Mouse (Mus musculus): Measurements from ENCODE around the gene Hist2h2bb. TPM values are rescaled to one million over a fixed set of nuclear protein-coding genes. Genes with fewer than 3 reads are reported as not detected.

Hist2h2bb gene
- polyA plus RNA-seq (2015; fragmentation: Nextera tagmentation; extraction: Ambion mirVana): 0.95 and 1.8 TPM in 2 replicates

DNA sequence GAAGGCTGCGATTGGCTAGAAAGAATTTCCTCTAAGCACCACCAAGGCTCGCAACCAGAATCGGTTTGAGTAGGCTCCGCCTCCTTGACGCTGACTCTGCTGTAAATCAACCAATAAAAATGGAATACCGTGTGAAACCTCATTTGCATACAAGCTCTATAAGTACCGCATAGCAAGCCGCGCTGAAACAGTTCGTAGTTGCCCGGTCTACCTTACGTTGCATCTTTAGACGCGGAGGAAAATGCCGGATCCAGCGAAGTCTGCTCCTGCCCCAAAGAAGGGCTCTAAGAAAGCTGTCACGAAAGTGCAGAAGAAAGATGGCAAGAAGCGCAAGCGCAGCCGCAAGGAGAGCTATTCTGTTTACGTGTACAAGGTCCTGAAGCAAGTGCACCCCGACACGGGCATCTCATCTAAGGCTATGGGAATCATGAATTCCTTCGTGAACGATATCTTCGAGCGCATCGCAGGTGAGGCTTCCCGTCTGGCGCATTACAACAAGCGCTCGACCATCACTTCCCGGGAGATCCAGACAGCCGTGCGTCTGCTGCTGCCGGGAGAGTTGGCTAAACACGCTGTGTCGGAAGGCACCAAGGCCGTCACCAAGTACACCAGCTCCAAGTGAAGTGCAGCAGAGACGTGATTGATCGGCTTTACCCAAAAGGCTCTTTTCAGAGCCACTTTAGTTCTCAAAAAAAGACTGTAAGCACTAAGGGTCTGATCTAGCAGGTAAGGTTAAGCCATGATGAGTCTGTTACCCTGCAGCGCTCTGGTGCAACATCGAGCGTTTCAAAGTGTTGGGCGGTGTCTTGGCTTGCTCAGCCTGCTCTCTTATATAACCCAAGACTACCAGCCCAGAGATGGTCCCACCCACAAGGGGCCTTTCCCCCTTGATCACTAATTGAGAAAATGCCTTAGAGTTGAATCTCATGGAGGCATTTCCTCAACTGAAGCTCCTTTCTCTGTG is at the start of gene Hist2h2bb:
Hist2h2bb (plus strand) TSS at position 242 of the 964 bp plus-strand sequence.

DNA sequence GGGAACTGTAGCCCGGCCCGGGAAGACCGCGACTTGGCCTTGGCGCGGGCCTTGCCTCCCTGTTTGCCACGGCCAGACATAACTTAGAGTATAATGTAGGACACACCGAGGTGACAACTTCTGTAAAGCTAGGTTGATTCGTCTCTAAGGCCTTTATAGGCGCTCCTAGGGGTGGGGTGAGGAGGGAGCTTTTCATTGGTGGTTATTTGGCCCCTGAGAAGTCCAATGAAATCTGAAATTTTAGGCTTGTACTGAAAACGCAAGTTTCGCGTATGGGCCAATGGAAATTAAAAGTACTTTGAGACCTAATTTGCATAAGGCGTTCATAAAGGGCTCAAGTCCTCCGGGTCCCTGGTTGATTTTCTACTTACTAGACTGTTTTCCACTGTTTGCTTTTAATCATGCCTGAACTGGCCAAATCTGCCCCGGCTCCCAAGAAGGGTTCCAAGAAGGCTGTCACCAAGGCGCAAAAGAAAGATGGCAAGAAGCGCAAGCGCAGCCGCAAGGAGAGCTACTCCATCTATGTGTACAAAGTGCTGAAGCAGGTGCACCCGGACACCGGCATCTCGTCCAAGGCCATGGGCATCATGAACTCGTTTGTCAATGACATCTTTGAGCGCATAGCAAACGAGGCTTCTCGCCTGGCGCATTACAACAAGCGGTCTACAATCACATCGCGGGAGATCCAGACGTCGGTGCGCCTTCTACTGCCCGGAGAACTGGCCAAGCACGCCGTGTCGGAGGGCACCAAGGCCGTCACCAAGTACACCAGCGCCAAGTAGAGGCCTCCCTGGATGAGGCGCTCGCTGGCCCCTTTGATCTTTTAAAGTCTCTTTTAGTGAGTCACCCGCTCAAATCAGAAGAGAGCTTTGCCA is 48.5 kb upstream of the Hist2h2bb start, which contains the start of the genes Hist2h2ac and Hist2h2be:
Hist2h2ac (minus strand) TSS at position 116 of the 875 bp plus-strand sequence.
Hist2h2be (plus strand) TSS at position 355 of the 875 bp plus-strand sequence.

DNA sequence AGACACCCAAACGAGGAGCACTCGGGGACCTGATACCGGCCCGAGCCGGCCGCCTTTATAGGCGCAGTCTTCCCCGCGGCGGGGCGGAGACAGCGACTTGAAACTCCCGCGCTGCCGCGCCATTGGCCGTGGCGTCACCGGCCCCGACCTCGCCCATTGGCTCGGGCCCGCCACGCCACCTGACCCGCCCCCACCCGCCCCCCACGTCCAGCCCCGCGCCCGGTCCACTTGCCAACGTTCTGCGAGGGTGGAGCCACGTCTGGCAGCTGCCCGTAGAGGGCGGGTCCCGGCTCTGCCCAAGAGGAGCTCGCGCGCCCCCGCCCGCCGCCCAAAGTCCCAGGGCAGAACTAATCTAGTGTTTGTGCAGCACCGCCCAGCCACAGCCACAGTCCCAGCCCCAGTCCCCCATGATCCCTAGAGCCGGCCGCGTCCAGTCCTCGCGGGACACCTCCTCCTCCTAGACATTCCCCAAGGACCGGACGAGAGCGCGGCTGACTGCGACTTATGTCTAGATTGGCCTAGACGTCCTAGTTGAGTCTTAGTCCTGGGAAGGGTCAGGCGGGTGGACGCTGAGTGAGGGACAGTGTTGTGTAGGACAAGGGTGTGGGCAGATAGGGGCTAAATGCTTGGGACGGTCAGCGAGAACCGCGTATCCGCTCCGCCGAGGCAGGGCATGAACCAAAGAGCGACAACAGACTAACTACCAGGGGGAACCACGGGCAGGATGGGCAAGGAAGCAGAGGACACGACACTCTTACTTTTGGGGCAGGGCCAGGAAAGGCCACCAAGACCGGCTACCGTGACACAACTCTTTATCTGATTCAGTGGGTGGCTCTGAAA is 30.4 kb upstream of the Hist2h2bb start, which contains the start of gene Hist2h3c2:
Hist2h3c2 (minus strand) TSS at position 174 of the 840 bp plus-strand sequence.

DNA sequence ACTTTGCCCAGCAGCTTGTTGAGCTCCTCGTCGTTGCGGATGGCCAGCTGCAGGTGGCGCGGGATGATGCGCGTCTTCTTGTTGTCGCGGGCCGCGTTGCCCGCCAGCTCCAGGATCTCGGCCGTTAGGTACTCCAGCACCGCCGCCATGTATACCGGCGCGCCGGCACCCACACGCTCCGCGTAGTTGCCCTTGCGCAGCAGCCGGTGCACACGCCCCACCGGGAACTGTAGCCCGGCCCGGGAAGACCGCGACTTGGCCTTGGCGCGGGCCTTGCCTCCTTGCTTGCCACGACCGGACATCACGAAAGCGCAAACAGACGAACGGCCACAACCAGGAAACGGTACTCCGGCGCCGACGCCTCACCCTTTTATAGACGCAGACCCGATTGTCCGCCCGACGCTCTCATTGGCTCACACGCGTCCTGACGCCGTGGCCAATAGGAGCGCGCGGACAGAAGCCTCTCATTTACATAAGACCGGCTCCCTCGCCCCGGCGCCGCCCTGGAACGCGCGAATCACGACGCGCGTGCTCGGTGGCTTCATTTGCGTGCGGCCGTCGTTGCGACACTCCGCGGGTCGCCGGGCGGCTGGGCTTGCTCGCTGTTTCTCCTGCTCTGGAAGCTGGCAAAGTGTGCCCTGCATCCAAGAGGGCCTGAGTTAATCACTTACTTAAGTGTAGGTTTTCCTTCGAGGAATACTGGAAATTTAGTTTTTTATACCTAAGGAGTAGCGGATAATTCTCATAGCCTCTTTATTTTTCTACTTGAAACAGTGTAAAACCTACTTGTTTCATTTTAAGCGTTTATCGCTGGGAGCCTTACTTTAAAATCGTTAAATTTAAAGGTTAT is 29.4 kb upstream of the Hist2h2bb start, which contains the start of gene Hist2h2aa2:
Hist2h2aa2 (minus strand) TSS at position 328 of the 850 bp plus-strand sequence.

DNA sequence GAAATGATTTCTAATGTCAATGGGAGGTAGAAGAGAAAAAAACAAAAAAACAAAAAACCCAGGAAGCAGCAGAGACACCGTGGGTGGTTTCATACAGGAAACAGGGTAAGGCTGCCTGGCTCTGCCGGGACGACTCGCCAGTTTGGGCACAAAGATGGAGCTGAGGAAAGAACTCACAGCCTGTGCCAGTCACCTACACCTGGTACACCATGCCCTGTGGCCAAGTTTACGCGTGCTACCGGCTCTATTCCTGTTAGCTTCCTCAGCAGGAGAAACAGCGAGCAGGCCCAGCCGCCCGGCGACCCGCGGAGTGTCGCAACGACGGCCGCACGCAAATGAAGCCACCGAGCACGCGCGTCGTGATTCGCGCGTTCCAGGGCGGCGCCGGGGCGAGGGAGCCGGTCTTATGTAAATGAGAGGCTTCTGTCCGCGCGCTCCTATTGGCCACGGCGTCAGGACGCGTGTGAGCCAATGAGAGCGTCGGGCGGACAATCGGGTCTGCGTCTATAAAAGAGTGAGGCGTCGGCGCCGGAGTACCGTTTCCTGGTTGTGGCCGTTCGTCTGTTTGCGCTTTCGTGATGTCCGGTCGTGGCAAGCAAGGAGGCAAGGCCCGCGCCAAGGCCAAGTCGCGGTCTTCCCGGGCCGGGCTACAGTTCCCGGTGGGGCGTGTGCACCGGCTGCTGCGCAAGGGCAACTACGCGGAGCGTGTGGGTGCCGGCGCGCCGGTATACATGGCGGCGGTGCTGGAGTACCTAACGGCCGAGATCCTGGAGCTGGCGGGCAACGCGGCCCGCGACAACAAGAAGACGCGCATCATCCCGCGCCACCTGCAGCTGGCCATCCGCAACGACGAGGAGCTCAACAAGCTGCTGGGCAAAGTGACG is 24.3 kb upstream of the Hist2h2bb start, which contains the start of gene Hist2h2aa1:
Hist2h2aa1 (plus strand) TSS at position 495 of the 884 bp plus-strand sequence.

DNA sequence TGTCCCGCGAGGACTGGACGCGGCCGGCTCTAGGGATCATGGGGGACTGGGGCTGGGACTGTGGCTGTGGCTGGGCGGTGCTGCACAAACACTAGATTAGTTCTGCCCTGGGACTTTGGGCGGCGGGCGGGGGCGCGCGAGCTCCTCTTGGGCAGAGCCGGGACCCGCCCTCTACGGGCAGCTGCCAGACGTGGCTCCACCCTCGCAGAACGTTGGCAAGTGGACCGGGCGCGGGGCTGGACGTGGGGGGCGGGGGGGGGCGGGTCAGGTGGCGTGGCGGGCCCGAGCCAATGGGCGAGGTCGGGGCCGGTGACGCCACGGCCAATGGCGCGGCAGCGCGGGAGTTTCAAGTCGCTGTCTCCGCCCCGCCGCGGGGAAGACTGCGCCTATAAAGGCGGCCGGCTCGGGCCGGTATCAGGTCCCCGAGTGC is 23.1 kb upstream of the Hist2h2bb start, which contains the start of gene Hist2h3c1:
Hist2h3c1 (plus strand) TSS at position 259 of the 430 bp plus-strand sequence.

DNA sequence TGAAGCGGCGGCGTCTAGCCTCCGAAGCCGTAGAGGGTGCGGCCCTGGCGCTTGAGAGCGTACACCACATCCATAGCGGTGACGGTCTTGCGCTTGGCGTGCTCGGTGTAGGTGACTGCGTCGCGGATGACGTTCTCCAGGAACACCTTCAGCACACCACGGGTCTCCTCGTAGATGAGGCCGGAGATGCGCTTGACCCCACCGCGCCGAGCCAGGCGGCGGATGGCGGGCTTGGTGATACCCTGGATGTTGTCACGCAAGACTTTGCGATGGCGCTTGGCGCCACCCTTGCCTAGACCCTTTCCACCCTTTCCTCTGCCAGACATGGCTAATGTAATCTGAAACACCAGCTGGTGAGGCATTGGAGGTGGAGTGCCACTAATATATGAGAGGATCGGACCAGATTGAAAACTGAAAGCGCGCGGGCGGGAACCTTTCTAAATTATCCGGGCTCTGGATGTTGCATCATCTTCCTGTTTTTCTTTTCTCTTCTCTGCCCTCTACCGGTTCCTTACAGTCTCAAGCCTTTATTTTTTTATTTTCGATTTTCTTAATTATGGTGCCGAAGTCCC is 6.5 kb upstream of the Hist2h2bb start, which contains the start of gene Hist2h4:
Hist2h4 (minus strand) TSS at position 333 of the 572 bp plus-strand sequence.

DNA sequence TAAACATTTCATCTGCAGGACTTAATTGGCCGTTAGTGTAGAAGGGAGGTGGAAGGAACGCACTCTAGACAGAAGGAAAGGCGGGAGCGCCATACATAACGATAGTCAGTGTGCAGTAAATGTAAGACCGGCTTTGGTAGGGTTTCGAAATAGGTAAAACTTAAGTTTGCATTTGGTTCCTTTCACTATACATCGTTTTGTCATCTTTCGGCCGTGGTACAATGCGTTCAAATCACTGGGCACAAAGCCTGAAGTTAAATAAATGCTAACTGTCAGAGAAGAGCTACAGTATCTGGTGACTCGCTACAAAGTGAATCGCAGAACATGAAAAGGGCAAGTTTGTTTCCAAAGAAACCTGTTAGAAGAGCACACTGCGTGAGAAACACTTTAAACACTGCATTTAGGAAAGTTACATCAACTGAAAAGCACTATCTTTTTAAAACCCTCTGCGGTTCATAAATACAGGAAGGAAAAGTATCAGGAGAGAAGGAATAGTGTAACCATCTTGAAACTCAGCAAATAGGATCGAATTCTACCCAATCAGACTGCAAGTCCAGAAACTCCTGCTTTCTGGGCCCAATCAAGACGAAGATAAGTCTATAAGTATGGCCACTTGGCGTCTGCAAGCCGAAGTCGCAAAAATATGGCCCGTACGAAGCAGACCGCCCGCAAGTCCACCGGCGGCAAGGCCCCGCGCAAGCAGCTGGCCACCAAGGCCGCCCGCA is 1.3 kb upstream of the Hist2h2bb start, which contains the start of gene Hist2h3b:
Hist2h3b (plus strand) TSS at position 604 of the 725 bp plus-strand sequence.

DNA sequence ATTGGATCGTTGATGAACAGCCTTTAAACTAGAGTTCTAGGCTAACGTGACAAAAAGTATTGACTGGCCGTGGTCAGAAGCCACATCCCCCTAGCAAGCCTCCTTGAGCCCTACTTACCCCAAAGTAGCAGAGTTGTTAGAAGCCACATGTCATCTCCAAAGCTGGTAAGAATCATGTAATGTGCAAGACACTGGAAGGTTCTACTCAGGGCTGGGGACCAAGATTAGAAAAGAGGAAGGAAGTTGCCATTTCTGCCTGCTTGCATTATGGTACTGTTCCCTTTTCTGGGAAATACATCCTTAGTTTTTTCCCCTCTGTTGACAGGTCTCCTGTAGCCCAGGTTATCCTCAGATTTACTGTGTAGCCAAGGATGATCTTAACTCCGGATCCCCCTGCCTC is 24.2 kb downstream of the Hist2h2bb start, which contains the start of gene Fcgr1:
Fcgr1 (minus strand) TSS at position 183 of the 400 bp plus-strand sequence.

Small RNA genes lying within 50 kb of the gene (microRNA-seq; reads per million reads assigned to microRNA genes)
- gene Gm44492 (not detected), gene Gm47311 (not detected), gene Gm47313 (not detected)

Other genes with a start within 250 kb of the Hist2h2bb start
- 24.9 and 26.9 TPM in 2 replicates for gene Vps45, start 211.3 kb upstream of the Hist2h2bb start, polyA plus RNA-seq (2015; fragmentation: Nextera tagmentation; extraction: Ambion mirVana)
- gene Otud7b, start 165.2 kb upstream of the Hist2h2bb start, polyA plus RNA-seq (2015; fragmentation: Nextera tagmentation; extraction: Ambion mirVana): 18.0 and 20.8 TPM in 2 replicates
- gene Mtmr11, start 107.7 kb upstream of the Hist2h2bb start, polyA plus RNA-seq (2015; fragmentation: Nextera tagmentation; extraction: Ambion mirVana): 13.2 and 15.1 TPM in 2 replicates
- gene Sf3b4, start 97.4 kb upstream of the Hist2h2bb start, polyA plus RNA-seq (2015; fragmentation: Nextera tagmentation; extraction: Ambion mirVana): 80.2 and 87.8 TPM in 2 replicates
- gene Sv2a, start 88.6 kb upstream of the Hist2h2bb start, polyA plus RNA-seq (2015; fragmentation: Nextera tagmentation; extraction: Ambion mirVana): 2.2 and 2.8 TPM in 2 replicates
- 40.9 and 46.7 TPM in 2 replicates for gene Bola1, start 50.0 kb upstream of the Hist2h2bb start, polyA plus RNA-seq (2015; fragmentation: Nextera tagmentation; extraction: Ambion mirVana)
- not detected in 2 replicates for gene Hist2h2ab, start 49.9 kb upstream of the Hist2h2bb start, polyA plus RNA-seq (2015; fragmentation: Nextera tagmentation; extraction: Ambion mirVana)
- gene Hist2h2ac, start 48.9 kb upstream of the Hist2h2bb start, polyA plus RNA-seq (2015; fragmentation: Nextera tagmentation; extraction: Ambion mirVana): 1.8 and 3.0 TPM in 2 replicates
- 3.3 and 3.4 TPM in 2 replicates for gene Hist2h2be, start 48.6 kb upstream of the Hist2h2bb start, polyA plus RNA-seq (2015; fragmentation: Nextera tagmentation; extraction: Ambion mirVana)
- gene Hist2h3c2, start 30.6 kb upstream of the Hist2h2bb start, polyA plus RNA-seq (2015; fragmentation: Nextera tagmentation; extraction: Ambion mirVana): 2.2 and 3.0 TPM in 2 replicates
- 129 and 159 TPM in 2 replicates for gene Hist2h2aa2, start 29.5 kb upstream of the Hist2h2bb start, polyA plus RNA-seq (2015; fragmentation: Nextera tagmentation; extraction: Ambion mirVana)
- 43.1 and 47.9 TPM in 2 replicates for gene Hist2h2aa1, start 24.3 kb upstream of the Hist2h2bb start, polyA plus RNA-seq (2015; fragmentation: Nextera tagmentation; extraction: Ambion mirVana)
- gene Hist2h3c1, start 23.1 kb upstream of the Hist2h2bb start, polyA plus RNA-seq (2015; fragmentation: Nextera tagmentation; extraction: Ambion mirVana): 0.58 and 1.5 TPM in 2 replicates
- 4.2 and 7.1 TPM in 2 replicates for gene Hist2h4, start 6.4 kb upstream of the Hist2h2bb start, polyA plus RNA-seq (2015; fragmentation: Nextera tagmentation; extraction: Ambion mirVana)
- 12.7 and 16.3 TPM in 2 replicates for gene Hist2h3b, start 1.1 kb upstream of the Hist2h2bb start, polyA plus RNA-seq (2015; fragmentation: Nextera tagmentation; extraction: Ambion mirVana)
- 4.6 and 8.0 TPM in 2 replicates for gene Fcgr1, start 24.2 kb downstream of the Hist2h2bb start, polyA plus RNA-seq (2015; fragmentation: Nextera tagmentation; extraction: Ambion mirVana)
- gene BC107364, start 182.6 kb downstream of the Hist2h2bb start, polyA plus RNA-seq (2015; fragmentation: Nextera tagmentation; extraction: Ambion mirVana): 0.30 and 0.35 TPM in 2 replicates